Mouse (Mus musculus) gastrocnemius, postnatal 10 days (tissue): Measurements from ENCODE around the gene Nkx3-2. TPM values are rescaled to one million over a fixed set of nuclear protein-coding genes. Genes with fewer than 3 reads are reported as not detected.

Experiments used
- total RNA-seq, 2 experiments: library from RNA; stranded (reverse); gene quantifications; 2 replicates each; pipeline ENCODE4 v1.2.3; 2021

Gene Nkx3-2
- total RNA-seq, 2 experiments from 2014 or later = 0.19 to 0.29 TPM

Other genes with a start within 250 kb of the Nkx3-2 start
- 10 to 100 TPM; 52.6 to 53.2 TPM for gene Rab28, start 56.3 kb downstream of the Nkx3-2 start, total RNA-seq
- 10 to 100 TPM; 14.9 to 18.6 TPM for gene Bod1l, start 79.8 kb upstream of the Nkx3-2 start, total RNA-seq